8 mouse cellular contexts compared by ENCODE assay signal in the genomic region with DNA sequence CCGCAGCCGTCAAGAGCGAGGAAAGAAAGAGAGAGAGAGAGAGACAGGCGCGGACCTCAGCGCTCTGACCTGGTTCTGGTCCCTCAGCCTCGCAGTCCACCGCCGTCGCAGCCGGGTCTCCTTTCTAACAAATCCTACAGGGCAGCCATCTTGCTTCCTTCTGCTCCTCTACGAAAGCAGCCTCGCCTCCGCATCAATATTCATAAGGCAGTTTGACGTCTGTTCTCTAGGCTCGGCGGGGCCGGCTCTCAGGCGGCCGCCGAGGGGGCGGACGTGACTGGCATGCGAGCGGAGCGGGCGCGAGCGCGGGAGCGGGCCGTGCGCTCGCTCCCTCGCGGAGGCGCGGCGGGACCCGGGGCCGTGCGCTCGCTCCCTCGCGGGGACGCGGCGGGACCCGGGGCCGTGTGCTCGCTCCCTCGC. TPM values are rescaled to one million over a fixed set of nuclear protein-coding genes. Genes with fewer than 3 reads are reported as not detected.
DNase-seq lines count a peak whose midpoint lies in the region; ATAC-seq lines count a peak whose summit lies in the region.

No protein-coding gene starts in this region.

- ATAC-seq in hindbrain, embryonic 13.5 days (ENCODE audit: low FRiP score), result peak; percentile 97

- H3K4me3 ChIP-seq in hindbrain, embryonic 13.5 days, result peak overlapping the region; percentile 81

- H3K9ac ChIP-seq in hindbrain, embryonic 13.5 days, result peak overlapping the region; percentile 85

- H3K9me3 ChIP-seq in hindbrain, embryonic 13.5 days, result no peaks in the 10 kb centered on the region

- peak overlapping the region; percentile 75 for H3K4me2 ChIP-seq in hindbrain, embryonic 13.5 days

- peaks cover 26% of the 10 kb centered on the region for H3K4me1 ChIP-seq in hindbrain, embryonic 13.5 days (replicated peaks)

- 0% methylated on average over 37 of the region's 52 CpGs for WGBS in hindbrain, embryonic 13.5 days

- DNase-seq in Muller cell, postnatal 12 days (ENCODE audit: inconsistent ontology term), result peak; percentile 93
- peak; percentile 88 for DNase-seq in cerebellum, adult 9-11 months
- DNase-seq in frontal cortex, postnatal 14 days (ENCODE audit: low spot score in 2 of 2), result peak; percentile 84 to 87
- DNase-seq in layer of hippocampus, postnatal 36 days, result peak; percentile 86 to 89
- peak; percentile 92 for DNase-seq in lung, postnatal 25 days (ENCODE audit: low spot score)
- peak; percentile 93 for DNase-seq in retina, embryonic 14.5 days (ENCODE audit: low spot score)
- DNase-seq in thymus, postnatal 36 days, result peak; percentile 73 to 85

- H3K27me3 ChIP-seq in hindbrain, embryonic 13.5 days, result no peaks in the 10 kb centered on the region

- peak overlapping the region; percentile 94 for H3K27ac ChIP-seq in hindbrain, embryonic 13.5 days

- H3K36me3 ChIP-seq in hindbrain, embryonic 13.5 days, result no peaks in the 10 kb centered on the region

RNA-seq across cellular contexts. Expression of gene Tet2, which starts 0.8 kb away (rescaled TPM):
- polyA plus RNA-seq in hindbrain, embryonic 13.5 days (2015; fragmentation: Nextera tagmentation; extraction: Ambion mirVana), result 21.7 and 24.6 TPM in 2 replicates
- total RNA-seq in layer of hippocampus, postnatal 36 days (2021), result 10 to 100 TPM; 42.4 to 46.6 TPM

Comparison
In these comparisons a context has a peak if more than half of its experiments do, and no peak if none do; other contexts are left out.
1. Peak in every context shown above with its lines: DNase-seq, ATAC-seq, H3K4me3 ChIP-seq and H3K27ac ChIP-seq.